Mouse (Mus musculus) brain, adult 2 months (tissue): ENCODE measurements around the gene Ankrd6.

Experiments
- DNase-seq: peaks from one replicate; pipeline ENCODE4 v3.0.0; 2011; ENCODE audit warnings: low read depth, low spot score

The Ankrd6 gene

DNA sequence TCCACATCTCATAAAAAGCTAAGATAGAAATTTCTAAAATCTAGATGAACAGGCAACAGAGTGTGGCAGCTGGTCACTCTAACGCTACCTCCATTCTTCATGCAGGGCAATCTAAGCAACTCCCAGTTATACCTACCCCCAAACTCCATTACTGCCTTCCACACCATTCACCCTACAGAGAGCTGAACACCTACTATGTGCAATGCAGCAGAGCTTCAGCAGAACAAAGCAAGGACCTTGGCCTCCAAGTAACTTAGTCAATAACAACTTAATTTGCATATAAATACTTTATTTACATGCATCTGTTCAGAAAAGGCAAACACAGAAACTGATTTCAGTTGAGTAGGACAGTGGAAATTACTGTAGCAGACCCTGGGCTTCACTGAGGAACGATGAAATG, 44.7 kb downstream of the Ankrd6 start:
- no peak for DNase-seq

GRCm38 (mm10) chr4:32905381-32905780, 45.3 kb downstream of the Ankrd6 start:
- no peak for DNase-seq

DNA sequence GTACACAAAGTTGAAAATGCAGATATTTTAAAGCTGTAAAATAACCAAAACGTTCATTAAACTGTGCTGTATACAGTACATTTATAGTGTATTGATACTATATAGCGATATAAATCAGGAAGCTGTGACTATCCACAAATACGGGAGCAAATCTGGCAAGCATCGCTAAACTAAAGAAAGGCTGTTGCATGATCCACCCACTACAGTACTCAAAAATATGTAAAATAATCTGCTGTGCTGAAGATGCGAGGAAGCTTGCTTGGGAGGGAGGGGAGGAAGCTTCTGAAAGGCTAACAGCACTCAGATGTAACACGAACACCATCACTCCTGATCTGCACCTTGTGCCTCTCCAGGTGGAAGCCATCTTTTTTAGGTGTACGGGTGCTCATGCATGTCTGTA, 46.8 kb downstream of the Ankrd6 start:
- peak; percentile 48 for DNase-seq

- DNase-seq, result no peak
Measured at GRCm38 (mm10) chr4:32899051-32899450, 51.6 kb downstream of the Ankrd6 start.

DNA sequence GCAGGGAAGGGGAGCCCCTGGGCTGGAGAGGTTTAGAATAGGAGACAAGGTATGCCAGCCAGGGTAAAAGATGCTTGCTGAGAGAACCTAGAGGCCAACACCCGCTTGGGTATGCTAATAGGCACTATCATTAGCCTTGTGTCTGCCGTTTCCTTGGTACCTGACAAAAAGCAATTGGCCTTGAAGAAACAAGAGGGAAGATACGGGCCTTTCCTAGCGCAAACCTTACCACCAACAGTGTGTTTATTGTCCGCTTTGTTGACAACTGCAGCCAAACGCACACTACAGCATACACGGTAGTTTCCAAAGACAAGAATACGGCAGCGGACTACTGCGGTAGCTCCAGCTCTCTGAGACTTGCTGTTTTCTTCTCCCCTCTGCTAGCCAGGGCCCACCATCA, 59.3 kb downstream of the Ankrd6 start:
- no peak for DNase-seq

DNA sequence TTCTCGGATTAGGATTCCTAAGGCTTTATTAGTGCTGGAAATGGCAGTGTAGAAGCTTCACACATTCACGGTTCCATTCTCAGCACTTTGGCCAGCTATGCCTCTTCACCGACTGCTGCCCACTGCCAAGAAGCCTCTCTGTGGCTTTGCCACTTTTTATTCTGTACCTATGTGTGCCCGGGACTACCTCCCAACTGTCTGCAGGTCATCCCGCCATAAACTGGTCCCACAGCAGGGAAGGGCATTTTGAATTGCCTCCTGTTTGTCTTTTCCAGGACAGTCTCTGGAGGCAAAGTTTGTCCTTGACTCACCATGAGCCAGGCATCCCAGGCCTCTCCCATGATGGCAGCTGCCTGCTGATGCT, 59.9 kb downstream of the Ankrd6 start:
- no peak for DNase-seq

DNA sequence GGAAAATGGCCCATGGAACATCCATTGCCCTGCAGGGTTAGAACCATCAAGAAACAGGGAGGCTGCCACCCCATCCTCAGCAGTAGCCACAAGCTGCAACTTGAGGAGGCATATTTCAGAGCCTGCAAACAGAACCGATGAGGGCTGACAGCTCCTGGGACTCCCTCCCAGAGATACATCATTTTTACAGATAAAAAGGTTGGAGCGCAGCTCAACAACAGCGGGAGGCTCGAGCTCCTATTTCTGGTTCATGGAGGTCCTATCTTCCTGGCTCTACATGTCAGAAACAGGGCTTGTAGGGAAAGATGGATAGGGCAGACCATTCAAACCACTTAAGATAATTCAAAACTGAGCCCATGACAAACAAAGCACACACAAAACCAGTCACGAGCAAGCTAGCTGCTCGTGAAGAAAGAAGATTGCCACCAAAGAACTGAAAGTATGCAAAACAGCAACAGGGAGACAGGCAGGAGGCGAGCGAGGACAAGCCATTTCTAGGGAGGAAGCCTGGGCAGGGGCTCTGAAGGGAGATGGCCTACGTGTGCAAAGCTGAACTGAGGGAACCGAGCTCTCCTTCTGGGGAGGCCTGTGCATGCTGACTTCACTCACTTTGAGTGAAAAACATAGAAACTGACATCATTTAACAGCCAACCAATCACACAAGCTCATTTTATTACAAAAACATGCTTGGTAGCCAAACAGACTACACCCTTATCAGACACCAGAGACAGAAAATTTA, 60.5 kb downstream of the Ankrd6 start:
- DNase-seq, result peak; percentile 62

DNA sequence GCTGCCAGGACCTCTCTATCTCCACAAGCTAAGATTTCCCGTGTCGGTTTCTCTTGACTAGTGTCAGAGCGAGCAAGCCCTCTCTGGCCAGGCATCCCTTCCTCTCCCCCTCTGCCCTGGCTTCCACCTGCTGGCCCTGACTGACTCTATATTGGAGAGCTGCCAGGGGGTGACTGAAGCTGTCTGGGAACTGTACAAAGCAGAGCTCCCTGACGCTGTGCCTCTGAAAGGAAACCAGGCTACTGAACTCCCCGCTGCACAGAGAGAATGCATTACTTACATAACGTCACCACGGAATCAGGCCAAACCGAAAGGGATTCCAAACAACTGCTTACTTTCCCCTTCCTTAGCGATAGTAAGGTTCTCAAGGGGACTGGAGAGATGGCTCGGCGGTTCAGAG, 61.4 kb downstream of the Ankrd6 start:
- DNase-seq, result peak; percentile 87

DNA sequence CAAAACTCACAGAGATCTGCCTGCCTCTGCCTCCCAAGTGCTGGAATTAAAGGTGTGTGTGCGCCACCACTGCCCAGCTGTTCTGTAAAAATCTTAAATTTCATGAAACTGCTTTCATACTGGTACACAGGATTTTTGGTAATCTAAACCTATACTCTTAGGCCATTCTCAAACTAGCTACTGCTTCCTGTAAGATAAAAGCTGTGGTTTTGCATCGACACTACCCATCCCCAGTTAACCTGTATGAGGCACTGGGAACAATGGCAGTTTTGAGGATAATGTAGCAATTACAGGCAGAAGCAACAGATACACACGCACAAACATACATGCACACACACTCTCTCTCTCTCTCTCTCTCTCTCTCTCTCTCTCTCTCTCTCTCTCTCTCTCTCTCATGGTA, 64.2 kb downstream of the Ankrd6 start:
- DNase-seq, result no peak

DNA sequence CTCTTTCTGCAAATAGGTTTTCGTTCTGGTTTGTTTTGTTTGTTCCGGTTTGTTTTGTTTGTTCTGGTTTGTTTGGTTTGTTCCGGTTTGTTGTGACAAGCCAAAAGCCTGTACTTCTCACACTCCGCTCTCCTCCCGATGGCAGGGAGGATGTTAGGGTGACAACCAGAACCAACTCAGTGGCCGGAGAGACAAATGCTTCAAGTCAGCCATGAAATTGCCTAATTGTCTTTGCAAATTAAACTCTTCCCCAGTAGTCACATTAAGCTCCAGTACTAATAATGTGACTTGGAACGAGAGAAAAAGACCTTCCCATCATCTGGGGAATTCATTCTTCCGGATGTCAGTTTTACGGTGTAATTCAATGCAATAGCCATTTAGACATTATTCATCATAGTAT, 66.0 kb downstream of the Ankrd6 start:
- DNase-seq, result no peak

DNA sequence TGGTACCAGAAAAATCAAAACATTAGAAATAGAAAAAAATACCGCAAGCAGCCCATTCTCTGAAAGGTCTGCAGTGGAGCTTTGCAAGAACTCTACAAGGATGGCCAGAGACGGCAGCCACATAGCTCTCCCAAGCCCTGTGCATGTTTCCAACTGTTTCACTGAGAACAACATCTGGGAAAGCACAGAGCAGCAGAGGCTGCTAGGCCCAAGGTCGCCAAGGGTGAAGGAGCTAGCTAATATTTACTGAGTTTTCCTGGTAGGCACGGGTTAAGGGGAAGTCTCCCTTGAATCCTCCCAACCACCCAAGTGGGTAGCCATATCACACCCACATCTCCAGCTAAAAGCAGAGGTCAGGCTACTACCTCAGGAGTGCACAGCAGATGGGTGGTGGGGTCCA, 69.6 kb downstream of the Ankrd6 start:
- DNase-seq, result no peak

- DNase-seq, result no peak
Measured at GRCm38 (mm10) chr4:32874669-32875068, 76.0 kb downstream of the Ankrd6 start.

DNA sequence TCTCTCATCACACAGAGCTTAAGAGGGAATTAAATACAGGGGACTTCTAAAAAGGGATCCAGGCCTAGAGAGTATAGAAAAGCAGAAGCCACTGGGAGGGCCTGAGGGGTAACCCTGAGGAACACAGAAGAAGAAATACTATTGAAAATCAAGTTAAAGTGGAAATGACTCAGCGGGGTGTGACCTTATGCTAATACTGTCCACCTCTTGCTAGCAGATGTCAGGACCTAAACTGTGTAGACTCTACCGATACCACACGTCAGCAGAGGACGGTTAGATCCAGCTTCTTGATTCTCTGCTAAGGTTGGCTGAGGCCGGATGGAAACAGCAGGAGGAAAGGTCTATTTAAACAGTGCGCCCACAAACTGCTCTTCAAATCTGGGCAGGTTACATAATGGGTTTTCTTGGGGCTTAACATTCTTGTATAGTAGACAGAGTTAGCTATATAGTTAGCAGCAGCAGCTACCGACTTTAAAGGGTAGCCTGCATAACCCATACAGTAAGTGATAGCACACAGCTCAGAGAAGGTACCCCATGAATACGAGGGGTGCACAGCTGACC, 78.4 kb downstream of the Ankrd6 start:
- peak; percentile 56 for DNase-seq

GRCm38 (mm10) chr4:32869370-32869769, 81.3 kb downstream of the Ankrd6 start:
- DNase-seq, result no peak

GRCm38 (mm10) chr4:32868858-32869257, 81.8 kb downstream of the Ankrd6 start:
- DNase-seq, result no peak

GRCm38 (mm10) chr4:32868437-32868836, 82.2 kb downstream of the Ankrd6 start:
- DNase-seq, result no peak

DNA sequence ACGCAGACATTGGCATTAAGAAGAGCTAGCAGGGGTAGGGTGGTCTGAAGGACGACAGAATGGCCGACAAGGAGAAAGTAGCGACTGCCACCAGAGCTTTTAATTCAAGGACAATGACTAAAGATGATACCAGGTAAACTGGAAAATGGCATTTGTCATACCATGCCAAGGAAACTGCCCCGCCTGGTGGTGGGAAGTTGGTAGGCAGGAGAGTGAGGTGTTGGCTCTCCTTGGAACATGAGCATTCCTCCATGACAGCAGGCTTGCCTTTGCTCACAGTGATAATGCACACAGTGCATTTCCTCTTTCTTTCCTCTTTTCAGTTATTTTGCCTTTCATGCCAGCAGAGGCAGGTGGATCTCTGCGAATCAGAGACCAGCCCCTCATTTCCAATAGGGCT, 83.2 kb downstream of the Ankrd6 start:
- DNase-seq, result no peak

GRCm38 (mm10) chr4:32864867-32865242, 85.8 kb downstream of the Ankrd6 start:
- DNase-seq, result no peak

DNA sequence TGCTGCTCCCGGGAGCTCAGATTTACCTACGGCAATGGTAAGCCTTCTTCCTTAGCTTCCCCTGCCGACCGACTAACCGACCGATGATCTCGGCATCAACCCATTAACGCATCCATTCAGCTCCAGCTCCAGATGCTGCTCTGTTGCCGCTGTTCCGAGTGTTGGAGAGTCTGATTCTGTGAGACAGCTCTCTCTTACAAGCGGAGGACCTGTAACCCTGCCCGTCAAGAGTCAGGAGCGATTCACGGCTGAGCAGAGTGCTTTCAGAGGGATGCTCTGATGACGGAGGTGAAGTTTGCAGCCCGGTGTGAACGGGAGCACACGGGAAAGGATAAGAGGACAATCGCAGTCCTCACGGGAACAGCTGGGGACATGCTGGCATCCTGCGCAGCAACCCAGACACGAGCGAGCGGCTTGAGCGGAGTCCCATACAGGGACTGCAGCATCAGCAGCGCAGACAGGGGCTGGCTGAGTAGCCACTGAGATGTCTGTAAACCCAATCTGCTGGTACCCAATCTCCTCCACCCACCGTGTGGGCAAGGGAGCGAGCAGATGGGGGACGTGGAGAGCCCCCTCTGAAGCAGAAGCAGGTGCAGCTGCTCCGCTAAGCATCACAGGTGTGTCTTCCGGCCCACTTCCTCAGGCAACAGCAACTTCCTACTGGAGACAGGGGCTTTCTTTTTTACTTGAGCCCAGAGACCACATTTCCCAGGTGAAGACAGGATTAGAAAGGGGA, 86.3 kb downstream of the Ankrd6 start:
- peak; percentile 55 for DNase-seq

GRCm38 (mm10) chr4:32863447-32864130, 87.1 kb downstream of the Ankrd6 start:
- DNase-seq, result peak; percentile 65

- DNase-seq, result no peak
Measured at GRCm38 (mm10) chr4:32862751-32863446, 87.7 kb downstream of the Ankrd6 start.
